Mouse (Mus musculus) embryonic facial prominence, embryonic 14.5 days (tissue): Measurements from ENCODE around the gene Txndc2. TPM values are rescaled to one million over a fixed set of nuclear protein-coding genes. Genes with fewer than 3 reads are reported as not detected.
A peak's percentile ranks its signal among the peaks of the same experiment; 100 is the strongest.

Source experiments
- ATAC-seq: fragments of 200-750 bp; cut with Nextera tagmentation; 2 replicates; pipeline ENCODE4 v1.8.0; 2017; ENCODE audit warnings: low read depth, moderate number of reproducible peaks, moderate TSS enrichment
- DNase-seq: peaks from one replicate; pipeline ENCODE4 v3.0.0-alpha.2; 2015; ENCODE audit warnings: low spot score
- H3K27ac ChIP-seq: fragments of 300-500 bp; sonication (generic); replicated peaks from 2 replicates; pipeline ENCODE4 v1.5.1; 2014; ENCODE audit warnings: low read depth, mild to moderate bottlenecking, low read length, moderate library complexity
- H3K27me3 ChIP-seq: fragments of 300-500 bp; sonication (generic); replicated peaks from 2 replicates; pipeline ENCODE4 v1.6.1; 2014; ENCODE audit warnings: low read length; ENCODE audit not compliant: control insufficient read depth, insufficient read depth
- H3K36me3 ChIP-seq: fragments of 300-500 bp; sonication (generic); 2 replicates; pipeline ENCODE4 v1.6.1; 2014; ENCODE audit warnings: low read length, mixed read lengths; ENCODE audit not compliant: control insufficient read depth, insufficient read depth
- H3K4me1 ChIP-seq: fragments of 300-500 bp; sonication (generic); 2 replicates; pipeline ENCODE4 v1.6.1; 2014; ENCODE audit warnings: antibody characterized with exemption, low read length; ENCODE audit not compliant: control insufficient read depth, insufficient read depth
- H3K4me2 ChIP-seq: fragments of 300-500 bp; sonication (generic); 2 replicates; pipeline ENCODE4 v1.6.1; 2014; ENCODE audit warnings: low read depth, mild to moderate bottlenecking, low read length, moderate library complexity, mixed read lengths
- H3K4me3 ChIP-seq: fragments of 300-500 bp; sonication (generic); 2 replicates; pipeline ENCODE4 v1.5.1; 2014; ENCODE audit warnings: low read depth, mild to moderate bottlenecking, low read length
- H3K9ac ChIP-seq: fragments of 300-500 bp; sonication (generic); 2 replicates; pipeline ENCODE4 v1.6.1; 2014; ENCODE audit warnings: low read depth, mild to moderate bottlenecking, low read length, moderate library complexity, mixed read lengths
- H3K9me3 ChIP-seq: fragments of 300-500 bp; sonication (generic); 2 replicates; pipeline ENCODE4 v1.6.1; 2016; ENCODE audit warnings: low read length; ENCODE audit not compliant: control insufficient read depth
- WGBS: fragments of 180-500 bp; shearing (Covaris S2); extraction: QIAGEN DNeasy Blood & Tissue Kit; methylation state at CpG from one replicate; pipeline ENCODE4 v1.1.7; 2014; 5-methylcytosine and 5-hydroxymethylcytosine counted together
- polyA plus RNA-seq: library from polyadenylated mRNA; unstranded; fragments of >200 nt; fragmentation: Nextera tagmentation; extraction: Ambion mirVana; gene quantifications from 2 replicates; pipeline ENCODE4 v1.2.1, GENCODE M21; 2014

Gene Txndc2
- polyA plus RNA-seq, 1 experiment from 2014 or later, result not detected

DNA sequence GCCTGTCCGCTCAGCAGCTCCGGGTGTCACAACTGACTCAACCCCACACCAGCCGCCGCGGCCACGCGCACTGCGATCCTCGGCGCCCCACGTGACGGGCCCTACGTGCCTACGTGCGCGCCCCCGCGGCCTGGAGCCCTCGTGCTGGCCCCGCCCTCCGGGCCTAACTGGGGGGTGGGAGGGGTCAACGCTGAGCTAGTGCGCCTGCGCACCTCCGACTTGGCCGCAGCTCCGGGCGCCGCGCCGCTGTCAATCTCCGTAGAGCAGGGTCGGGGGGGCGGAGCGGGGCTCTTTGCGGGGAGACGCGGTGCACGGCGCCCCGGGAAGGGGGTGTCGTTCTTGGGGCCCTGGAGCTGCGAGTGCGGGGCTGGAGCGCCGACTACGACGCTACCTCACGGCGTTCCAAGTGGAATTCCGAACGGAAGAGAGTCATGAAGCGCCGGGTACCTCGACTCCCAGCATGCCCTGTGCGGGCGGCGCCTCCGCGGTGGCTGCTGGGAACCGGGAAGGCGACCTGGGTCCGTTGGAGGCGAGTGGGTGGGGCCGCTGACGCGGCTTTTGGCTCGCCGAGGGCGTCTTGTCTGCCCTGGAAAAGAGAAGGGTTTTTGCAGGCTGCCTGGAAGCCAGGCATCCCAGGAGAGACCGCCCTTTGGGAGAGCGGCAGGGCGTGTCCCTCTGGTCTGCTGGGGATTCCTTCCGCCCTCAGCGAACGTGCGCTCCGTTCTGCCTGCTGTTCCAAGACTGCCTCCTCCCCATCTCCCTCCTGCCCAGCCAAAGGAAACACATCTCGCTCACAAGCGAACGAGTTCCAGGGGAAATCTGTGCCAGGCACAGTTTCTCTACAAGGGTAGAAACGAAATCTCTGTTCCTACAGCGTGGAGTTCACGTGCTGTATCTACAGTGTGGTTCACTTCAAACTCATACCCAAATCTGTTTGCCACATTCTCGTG, 28.2 kb downstream of the Txndc2 start, which contains the start of gene Vapa:
TSS of gene Vapa (minus strand) at position 93 of the 950 bp plus-strand sequence.
- WGBS, result under 1% methylated on average over 37 of the region's 85 CpGs
- DNase-seq (peak; percentile 98), ATAC-seq (peak; percentile 95)
- peak within 1 kb of the TSS; percentile 77 for H3K4me2 ChIP-seq
- H3K27ac ChIP-seq, result peak within 1 kb of the TSS; percentile 100
- H3K9ac ChIP-seq, result peak within 1 kb of the TSS; percentile 96
- H3K4me3 ChIP-seq, result peak within 1 kb of the TSS; percentile 92
- H3K27me3 ChIP-seq, result no peaks in the 10 kb centered on the region
- H3K9me3 ChIP-seq, result no peaks in the 10 kb centered on the region
- peaks cover 9% of the 10 kb centered on the region for H3K4me1 ChIP-seq
- no peaks in the 10 kb centered on the region; the same call in 1 of the 2 replicates for H3K36me3 ChIP-seq

DNA sequence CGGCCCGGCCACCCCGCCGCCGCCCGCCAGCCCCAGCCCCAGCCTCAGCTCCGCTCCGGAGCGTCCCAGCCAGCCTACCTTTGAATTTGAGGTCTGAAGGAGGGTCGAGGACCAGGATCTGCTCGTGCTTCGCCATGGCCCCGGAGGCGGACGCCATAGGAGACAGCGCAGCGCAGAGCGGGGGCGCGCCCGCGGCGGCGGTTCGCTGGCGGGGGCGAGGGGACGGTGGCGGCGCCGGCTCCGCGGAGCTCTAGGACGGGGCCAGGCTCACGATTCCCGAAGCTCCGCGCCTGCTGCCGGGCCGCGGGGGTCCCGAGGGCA, 28.9 kb downstream of the Txndc2 start:
- H3K9ac ChIP-seq, result peak overlapping the region; percentile 96
- ATAC-seq (peak; percentile 58), DNase-seq (no peak)
- peak overlapping the region; percentile 100 for H3K27ac ChIP-seq
- no peaks in the 10 kb centered on the region; the same call in 1 of the 2 replicates for H3K36me3 ChIP-seq
- no peaks in the 10 kb centered on the region for H3K9me3 ChIP-seq
- 0% methylated on average over 11 of the region's 42 CpGs for WGBS
- H3K4me1 ChIP-seq, result peaks cover 14% of the 10 kb centered on the region
- peak overlapping the region; percentile 92 for H3K4me3 ChIP-seq
- H3K4me2 ChIP-seq, result peak overlapping the region; percentile 77; the same call in 1 of the 2 replicates
- H3K27me3 ChIP-seq, result no peaks in the 10 kb centered on the region

GRCm38 (mm10) chr17:65612391-65613141, 29.4 kb downstream of the Txndc2 start:
- peak overlapping the region; percentile 96 for H3K9ac ChIP-seq
- ATAC-seq (peak; percentile 34), DNase-seq (peak; percentile 32)
- WGBS, result under 1% methylated on average over 30 of the region's 91 CpGs
- H3K4me1 ChIP-seq, result peaks cover 19% of the 10 kb centered on the region
- H3K4me3 ChIP-seq, result peak overlapping the region; percentile 92
- peak overlapping the region; percentile 77 for H3K4me2 ChIP-seq
- H3K27me3 ChIP-seq, result no peaks in the 10 kb centered on the region
- H3K36me3 ChIP-seq, result no peaks in the 10 kb centered on the region; the same call in 1 of the 2 replicates
- peak overlapping the region; percentile 100 for H3K27ac ChIP-seq
- no peaks in the 10 kb centered on the region for H3K9me3 ChIP-seq

DNA sequence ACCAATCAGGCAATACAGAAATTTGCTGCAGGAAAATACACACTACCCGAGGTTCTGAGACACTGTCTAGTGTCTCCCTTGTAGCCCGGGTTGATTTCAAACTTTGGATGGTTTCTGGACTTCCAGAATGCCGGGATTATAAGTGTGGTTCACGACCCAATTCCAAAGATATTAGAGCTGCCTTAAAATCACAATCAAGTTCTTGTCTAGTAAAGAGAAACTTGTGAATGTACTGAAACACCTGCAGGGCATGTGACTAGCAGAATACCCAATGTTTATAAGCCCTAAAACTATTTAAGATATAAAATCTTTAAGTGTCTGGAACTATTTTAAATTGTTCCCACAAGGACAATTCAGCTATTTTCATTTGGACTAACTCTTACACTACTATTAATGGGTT, 30.2 kb downstream of the Txndc2 start:
- Histone ChIP-seq H3K36me3 (no peaks in the 10 kb centered on the region; the same call in 1 of the 2 replicates), H3K9me3 (no peaks in the 10 kb centered on the region), H3K4me1 (peaks cover 24% of the 10 kb centered on the region), H3K4me2 (peak overlapping the region; percentile 77), H3K4me3 (peak overlapping the region; percentile 92), H3K27ac (no peak overlapping the region), H3K9ac (peak overlapping the region; percentile 96; the same call in 1 of the 2 replicates), H3K27me3 (no peaks in the 10 kb centered on the region)
- ATAC-seq (no peak), DNase-seq (no peak)
- 7% methylated on average over 4 of the region's 4 CpGs for WGBS

DNA sequence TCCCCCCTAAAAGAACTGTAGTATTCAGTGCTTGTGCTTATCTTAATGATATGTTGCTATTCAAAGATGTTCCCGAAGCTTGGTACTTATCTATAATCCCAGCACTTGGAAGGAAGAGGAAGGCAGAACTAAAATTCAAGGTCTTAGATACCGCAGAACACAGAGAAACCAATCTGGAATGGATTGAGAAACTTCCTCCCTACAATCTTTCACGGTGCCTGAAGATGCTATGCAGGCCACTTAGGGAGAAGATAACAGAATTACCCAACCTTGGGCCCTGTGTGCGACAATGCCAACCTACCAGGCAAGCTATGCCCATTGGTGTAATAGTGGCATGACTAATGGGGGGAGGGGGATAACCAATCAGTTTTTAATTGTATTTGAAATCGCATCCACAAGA, 33.2 kb downstream of the Txndc2 start:
- 71% methylated on average over 5 of the region's 5 CpGs for WGBS
- Histone ChIP-seq H3K4me1 (peaks cover 35% of the 10 kb centered on the region), H3K36me3 (no peaks in the 10 kb centered on the region; the same call in 1 of the 2 replicates), H3K9ac (no peak overlapping the region), H3K4me3 (no peak overlapping the region), H3K9me3 (no peaks in the 10 kb centered on the region), H3K27me3 (no peaks in the 10 kb centered on the region), H3K4me2 (no peak overlapping the region), H3K27ac (no peak overlapping the region)
- ATAC-seq (no peak), DNase-seq (no peak)

DNA sequence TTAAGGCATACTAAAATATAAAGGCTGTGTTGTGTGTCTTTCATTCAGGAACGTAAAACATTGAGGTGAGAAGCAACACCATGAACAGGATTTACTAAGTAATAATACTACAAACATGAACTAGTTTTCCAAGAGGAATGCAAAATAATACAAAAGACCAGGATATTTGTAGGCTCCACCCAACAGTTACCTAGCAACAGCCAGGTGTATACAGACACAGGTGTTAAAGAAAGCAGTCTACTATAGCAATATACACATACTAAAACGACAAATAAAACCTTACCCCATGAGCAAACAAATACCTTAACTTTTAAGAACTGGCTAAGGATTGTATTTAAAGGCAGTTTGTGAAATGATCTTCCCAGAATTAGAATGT, 33.7 kb downstream of the Txndc2 start:
- H3K36me3 ChIP-seq, result no peaks in the 10 kb centered on the region; the same call in 1 of the 2 replicates
- H3K9ac ChIP-seq, result no peak overlapping the region
- no peaks in the 10 kb centered on the region for H3K9me3 ChIP-seq
- peaks cover 35% of the 10 kb centered on the region for H3K4me1 ChIP-seq
- no peak overlapping the region for H3K4me3 ChIP-seq
- WGBS, result 81% methylated on average over 2 of the region's 2 CpGs
- no peaks in the 10 kb centered on the region for H3K27me3 ChIP-seq
- H3K27ac ChIP-seq, result no peak overlapping the region
- no peak overlapping the region for H3K4me2 ChIP-seq
- DNase-seq (no peak), ATAC-seq (no peak)

- Histone ChIP-seq H3K36me3 (no peaks in the 10 kb centered on the region; the same call in 1 of the 2 replicates), H3K27ac (no peak overlapping the region), H3K4me1 (peaks cover 35% of the 10 kb centered on the region), H3K9me3 (no peaks in the 10 kb centered on the region), H3K27me3 (no peaks in the 10 kb centered on the region), H3K9ac (no peak overlapping the region), H3K4me3 (no peak overlapping the region), H3K4me2 (no peak overlapping the region)
- WGBS, result 48% methylated on average over 7 of the region's 7 CpGs
- ATAC-seq, result no peak
- DNase-seq, result peak; percentile 29
These were observed 34.2 kb downstream of the Txndc2 start for GRCm38 (mm10) chr17:65607574-65608311.

DNA sequence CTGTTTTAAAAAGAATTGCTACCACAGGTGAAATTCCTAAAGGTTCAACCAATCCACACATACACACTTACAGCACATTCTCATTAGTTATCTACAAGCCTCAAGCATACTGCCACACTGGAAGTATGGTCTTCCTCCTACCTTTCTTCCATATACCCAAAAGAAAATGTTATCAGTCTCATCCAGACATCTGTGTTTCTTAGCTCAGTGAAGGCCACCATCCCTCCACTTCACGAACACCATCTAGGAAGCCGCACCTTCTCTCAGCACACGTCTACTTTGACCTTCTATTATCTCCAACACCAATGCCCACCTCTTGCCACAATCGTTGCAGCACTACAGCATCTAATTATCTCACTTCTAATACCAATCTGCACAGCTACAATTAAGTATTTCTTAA, 36.0 kb downstream of the Txndc2 start:
- H3K4me1 ChIP-seq, result peaks cover 32% of the 10 kb centered on the region
- H3K9me3 ChIP-seq, result no peaks in the 10 kb centered on the region
- 83% methylated on average over 4 of the region's 4 CpGs for WGBS
- no peak overlapping the region for H3K27ac ChIP-seq
- DNase-seq, result no peak
- no peak for ATAC-seq
- H3K9ac ChIP-seq, result no peak overlapping the region
- no peak overlapping the region for H3K4me3 ChIP-seq
- no peaks in the 10 kb centered on the region for H3K27me3 ChIP-seq
- H3K36me3 ChIP-seq, result no peaks in the 10 kb centered on the region; the same call in 1 of the 2 replicates
- no peak overlapping the region for H3K4me2 ChIP-seq
